Mouse (Mus musculus) effector memory CD4-positive, alpha-beta T cell, adult 7 months (primary cell): ENCODE data around the gene Olfr843. TPM values are rescaled to one million over a fixed set of nuclear protein-coding genes. Genes with fewer than 3 reads are reported as not detected.

ENCODE experiments used
- polyA plus RNA-seq: library from polyadenylated mRNA; unstranded; fragments of 100-300 nt; shearing (Covaris generic); gene quantifications from one replicate; pipeline ENCODE4 v1.2.1, GENCODE M21; 2017

The Olfr843 gene
- 0.11 TPM for polyA plus RNA-seq

GRCm38 (mm10) chr9:19251887-19252286, at the start of gene Olfr843:
Gene Olfr843, minus strand, starts transcription at chr9:19251987.

Other genes with a start within 250 kb of the Olfr843 start
- not detected for gene Olfr835, start 219.3 kb downstream of the Olfr843 start, polyA plus RNA-seq
- gene Olfr836, start 131.6 kb downstream of the Olfr843 start, polyA plus RNA-seq, result not detected
- gene Olfr837, start 115.7 kb downstream of the Olfr843 start, polyA plus RNA-seq, result 0.85 TPM
- not detected for gene Olfr839-ps1, start 74.7 kb downstream of the Olfr843 start, polyA plus RNA-seq
- not detected for gene Olfr844, start 64.4 kb upstream of the Olfr843 start, polyA plus RNA-seq
- gene Olfr845, start 84.5 kb upstream of the Olfr843 start, polyA plus RNA-seq, result not detected
- not detected for gene Olfr846, start 112.0 kb upstream of the Olfr843 start, polyA plus RNA-seq
- not detected for gene Olfr847, start 126.7 kb upstream of the Olfr843 start, polyA plus RNA-seq
- not detected for gene Olfr849, start 188.3 kb upstream of the Olfr843 start, polyA plus RNA-seq
- gene Olfr850, start 226.3 kb upstream of the Olfr843 start, polyA plus RNA-seq, result not detected
- gene Olfr851, start 241.3 kb upstream of the Olfr843 start, polyA plus RNA-seq, result not detected